Mouse (Mus musculus): Measurements from ENCODE around the gene Lad1.

DNA sequence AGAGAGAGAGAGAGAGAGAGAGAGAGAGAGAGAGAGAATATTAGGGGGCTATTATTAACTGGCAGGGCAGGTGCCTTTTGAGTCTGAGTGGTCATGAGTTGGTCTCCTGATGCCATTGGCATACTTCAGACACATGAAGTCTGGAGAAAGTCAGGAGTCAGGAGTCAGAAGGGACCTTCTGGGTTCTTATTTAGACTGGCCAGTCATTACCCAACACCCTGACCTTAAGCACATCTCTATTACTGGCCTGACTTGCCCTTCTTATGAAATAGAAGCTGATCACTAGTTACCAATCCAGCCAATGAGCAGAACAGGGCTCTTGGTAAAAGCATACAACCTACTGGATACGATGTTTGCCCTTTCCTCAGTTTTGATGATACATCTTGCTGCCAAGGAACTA, 41.4 kb upstream of the Lad1 start:
- TF ChIP-seq CTCF (IDR thresholded peaks at IDR 0.05; ENCODE audit: low read depth, low read length), result no peak
- no peak for TF ChIP-seq EP300 (IDR thresholded peaks at IDR 0.05; ENCODE audit: insufficient read depth, low read depth, low read length)
